ENCODE assay signal across 8 mouse cellular contexts in genomic region chr9:44113105-44113789, GRCm38 (mm10). TPM values are rescaled to one million over a fixed set of nuclear protein-coding genes. Genes with fewer than 3 reads are reported as not detected.
A peak's percentile ranks its signal among the peaks of the same experiment; 100 is the strongest.
DNase-seq lines count a peak whose midpoint lies in the region; ATAC-seq lines count a peak whose summit lies in the region.

Gm49380 (minus strand) TSS chr9:44113500.
Rnf26 (minus strand) TSS chr9:44113517.

- DNase-seq in T-cell, adult 2 months (ENCODE audit: low spot score), result peak; percentile 96
- DNase-seq in cerebellum, postnatal 36 days, result peak; percentile 95 to 97
- peak; percentile 90 to 96 for DNase-seq in frontal cortex, postnatal 36 days (ENCODE audit: low spot score in 2 of 2)
- DNase-seq in left cerebral cortex, adult 11 months (ENCODE audit: low spot score), result peak; percentile 96
- peak; percentile 96 to 97 for DNase-seq in lung, postnatal 4 days
- peak; percentile 96 for DNase-seq in retina, postnatal 7 days (ENCODE audit: low read depth, low spot score)
- peak; percentile 83 for DNase-seq in urinary bladder, adult 2 months (ENCODE audit: low spot score)

- no peaks in the 10 kb centered on the region for H3K36me3 ChIP-seq in hindbrain, embryonic 15.5 days

- H3K4me1 ChIP-seq in hindbrain, embryonic 15.5 days (replicated peaks), result peaks cover 40% of the 10 kb centered on the region

- H3K9me3 ChIP-seq in hindbrain, embryonic 15.5 days, result no peaks in the 10 kb centered on the region

- no peaks in the 10 kb centered on the region for H3K27me3 ChIP-seq in hindbrain, embryonic 15.5 days

- H3K4me2 ChIP-seq in hindbrain, embryonic 15.5 days, result peak within 1 kb of the TSS; percentile 61

- WGBS in hindbrain, embryonic 15.5 days, result under 1% methylated on average over 50 of the region's 51 CpGs

- ATAC-seq in hindbrain, embryonic 15.5 days (ENCODE audit: low FRiP score, low read depth), result peak; percentile 98

- peak within 1 kb of the TSS; percentile 57 for H3K9ac ChIP-seq in hindbrain, embryonic 15.5 days

- H3K27ac ChIP-seq in hindbrain, embryonic 15.5 days (replicated peaks), result peak within 1 kb of the TSS; percentile 40; the same call in 1 of the 2 replicates

- peak within 1 kb of the TSS; percentile 61 for H3K4me3 ChIP-seq in hindbrain, embryonic 15.5 days

RNA-seq across cellular contexts. Expression of gene Gm49380, which starts in this region (rescaled TPM):
- polyA plus RNA-seq in hindbrain, embryonic 15.5 days (2015; fragmentation: Nextera tagmentation; extraction: Ambion mirVana), result 0.13 TPM in 1 of 2 replicates, not detected in the other
- 0.27 and 0.36 TPM in 2 replicates for polyA plus RNA-seq in urinary bladder, adult 2 months (2012; rRNA removed)

RNA-seq across cellular contexts. Expression of gene Rnf26, which starts in this region (rescaled TPM):
- 33.9 and 37.4 TPM in 2 replicates for polyA plus RNA-seq in hindbrain, embryonic 15.5 days (2015; fragmentation: Nextera tagmentation; extraction: Ambion mirVana)
- 14.5 and 20.5 TPM in 2 replicates for polyA plus RNA-seq in urinary bladder, adult 2 months (2012; rRNA removed)

Comparison
In these comparisons a context has a peak if more than half of its experiments do, and no peak if none do; other contexts are left out.
1. Peak in every context shown above with its lines: DNase-seq, ATAC-seq, H3K4me3 ChIP-seq and H3K27ac ChIP-seq.